Mouse (Mus musculus) embryo, embryonic 10 days (tissue): ENCODE results near the gene Hist1h2ba.

Source experiments
- DNase-seq: peaks from one replicate; pipeline ENCODE4 v3.0.0-alpha.2; 2015; ENCODE audit warnings: low spot score

Hist1h2ba gene

DNA sequence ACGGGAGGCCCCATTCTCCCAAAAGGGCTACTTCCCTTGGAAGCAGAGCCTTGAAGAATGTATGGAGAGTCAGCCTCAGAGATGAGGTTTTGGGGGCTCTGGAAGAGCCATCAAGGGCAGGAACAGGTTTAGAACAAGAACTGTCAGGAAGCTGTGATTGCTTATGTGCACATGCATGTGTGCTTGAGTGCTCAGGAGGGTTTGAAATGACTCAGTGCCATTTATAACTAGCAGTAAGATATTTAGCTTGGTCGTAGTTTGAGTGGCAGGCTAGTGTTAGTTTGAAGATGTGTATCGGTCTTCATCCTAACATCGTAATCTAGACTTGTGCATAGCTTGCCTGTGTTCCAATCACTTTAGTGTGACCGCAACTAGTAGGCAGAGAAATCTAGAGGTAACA is 27.1 kb downstream of the Hist1h2ba start:
- no peak for DNase-seq

GRCm38 (mm10) chr13:23898242-23898641 is 35.7 kb downstream of the Hist1h2ba start:
- no peak for DNase-seq

GRCm38 (mm10) chr13:23893269-23893593 is 40.7 kb downstream of the Hist1h2ba start:
- peak; percentile 48 for DNase-seq

GRCm38 (mm10) chr13:23892592-23893268 is 41.2 kb downstream of the Hist1h2ba start:
- DNase-seq: no peak

- peak; percentile 58 for DNase-seq
These were observed 44.8 kb downstream of the Hist1h2ba start for GRCm38 (mm10) chr13:23889011-23889605.

DNA sequence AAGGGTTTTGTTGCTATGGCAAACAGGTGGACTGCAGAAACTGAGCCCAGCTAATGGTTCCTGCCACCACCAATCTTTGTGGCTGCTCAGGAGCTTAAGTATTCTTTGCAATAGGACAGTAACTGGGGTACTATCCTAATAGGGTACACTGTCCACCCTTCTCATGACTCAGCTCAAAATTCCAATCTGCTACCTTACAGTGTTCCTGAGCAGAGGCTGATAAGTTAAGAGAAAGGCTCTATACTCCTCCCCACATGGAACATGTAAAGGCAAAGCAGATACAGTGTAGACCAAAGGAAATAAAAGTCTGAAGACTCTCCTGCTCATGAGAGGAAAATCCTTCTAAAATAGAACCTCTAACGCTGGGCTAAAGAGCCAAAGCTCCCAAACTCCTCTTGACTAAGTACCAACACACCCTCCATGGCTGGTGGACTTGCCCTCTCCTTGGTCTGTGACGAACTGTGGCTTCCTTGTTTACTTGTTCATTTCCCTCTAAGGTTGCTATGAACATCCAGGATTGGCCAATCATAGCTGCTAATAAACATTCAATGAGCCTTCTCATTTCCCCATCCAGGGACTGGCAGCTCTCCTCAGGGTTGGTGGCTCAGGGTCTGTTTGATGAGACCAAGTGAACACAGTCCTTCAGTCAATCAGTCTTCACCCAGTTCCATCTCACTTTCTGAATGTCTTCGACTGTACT is 46.8 kb downstream of the Hist1h2ba start:
- no peak for DNase-seq

GRCm38 (mm10) chr13:23885540-23885939 is 48.4 kb downstream of the Hist1h2ba start:
- DNase-seq: peak; percentile 45
